Mouse (Mus musculus): Measurements from ENCODE around the gene Aff3. TPM values are rescaled to one million over a fixed set of nuclear protein-coding genes. Genes with fewer than 3 reads are reported as not detected.

Gene Aff3
- total and polyA plus RNA-seq, 2 experiments from 2014 or later, result 1.1 to 1.9 TPM

GRCm38 (mm10) chr1:38606741-38607140, 58.0 kb downstream of the Aff3 start:
- no peak for DNase-seq (ENCODE audit: low spot score)
- Histone ChIP-seq H3K9ac (replicated peaks; ENCODE audit: low read depth, low read length) (no peak overlapping the region), H3K9me3 (replicated peaks; ENCODE audit: control insufficient read depth, low read length) (no peaks in the 10 kb centered on the region), H3K4me3 (ENCODE audit: low read depth, low read length) (no peak overlapping the region), H3K27ac (ENCODE audit: low read depth) (no peak overlapping the region), H3K27me3 (ENCODE audit: control insufficient read depth, insufficient read depth, low read length) (no peaks in the 10 kb centered on the region), H3K36me3 (replicated peaks; ENCODE audit: control insufficient read depth, insufficient read depth, low read length) (no peaks in the 10 kb centered on the region), H3K4me2 (ENCODE audit: low read depth, low read length) (no peak overlapping the region), H3K4me1 (ENCODE audit: control insufficient read depth, insufficient read depth) (no peaks in the 10 kb centered on the region)
- ATAC-seq (ENCODE audit: insufficient read depth, low read depth), result no peak
- TF ChIP-seq CTCF (IDR thresholded peaks at IDR 0.05; ENCODE audit: low read depth) (no peak), EP300 (IDR thresholded peaks at IDR 0.05; ENCODE audit: low read depth) (no peak)
- 75% methylated on average over 4 of the region's 4 CpGs for WGBS

- no peak overlapping the region for H3K4me2 ChIP-seq (ENCODE audit: low read depth, low read length)
- H3K27me3 ChIP-seq (ENCODE audit: control insufficient read depth, insufficient read depth, low read length), result no peaks in the 10 kb centered on the region
- no peaks in the 10 kb centered on the region for H3K9me3 ChIP-seq (replicated peaks; ENCODE audit: control insufficient read depth, low read length)
- no peak overlapping the region for H3K4me3 ChIP-seq (ENCODE audit: low read depth, low read length)
- DNase-seq (ENCODE audit: low spot score) (no peak), ATAC-seq (ENCODE audit: insufficient read depth, low read depth) (no peak)
- 78% methylated on average over 4 of the region's 4 CpGs for WGBS
- TF ChIP-seq EP300 (IDR thresholded peaks at IDR 0.05; ENCODE audit: low read depth) (no peak), CTCF (IDR thresholded peaks at IDR 0.05; ENCODE audit: low read depth) (0 out of 2 replicates have a peak, but pooled peaks have one; percentile 1)
- H3K4me1 ChIP-seq (ENCODE audit: control insufficient read depth, insufficient read depth), result no peaks in the 10 kb centered on the region
- H3K9ac ChIP-seq (replicated peaks; ENCODE audit: low read depth, low read length), result no peak overlapping the region
- no peaks in the 10 kb centered on the region for H3K36me3 ChIP-seq (replicated peaks; ENCODE audit: control insufficient read depth, insufficient read depth, low read length)
- H3K27ac ChIP-seq (ENCODE audit: low read depth), result no peak overlapping the region
Observed at GRCm38 (mm10) chr1:38605426-38605825, 59.3 kb downstream of the Aff3 start.

GRCm38 (mm10) chr1:38604611-38605010, 60.1 kb downstream of the Aff3 start:
- Histone ChIP-seq H3K27me3 (ENCODE audit: control insufficient read depth, insufficient read depth, low read length) (no peaks in the 10 kb centered on the region), H3K27ac (ENCODE audit: low read depth) (no peak overlapping the region), H3K9me3 (replicated peaks; ENCODE audit: control insufficient read depth, low read length) (no peaks in the 10 kb centered on the region), H3K4me2 (ENCODE audit: low read depth, low read length) (no peak overlapping the region), H3K36me3 (replicated peaks; ENCODE audit: control insufficient read depth, insufficient read depth, low read length) (no peaks in the 10 kb centered on the region), H3K9ac (replicated peaks; ENCODE audit: low read depth, low read length) (no peak overlapping the region), H3K4me3 (ENCODE audit: low read depth, low read length) (no peak overlapping the region), H3K4me1 (ENCODE audit: control insufficient read depth, insufficient read depth) (no peaks in the 10 kb centered on the region)
- DNase-seq (ENCODE audit: low spot score), result no peak
- ATAC-seq (ENCODE audit: insufficient read depth, low read depth), result no peak
- TF ChIP-seq CTCF (IDR thresholded peaks at IDR 0.05; ENCODE audit: low read depth) (no peak), EP300 (IDR thresholded peaks at IDR 0.05; ENCODE audit: low read depth) (no peak)
- WGBS, result 76% methylated on average over 7 of the region's 7 CpGs

- 63% methylated on average over 11 of the region's 11 CpGs for WGBS
- no peak overlapping the region for H3K4me2 ChIP-seq (ENCODE audit: low read depth, low read length)
- no peak overlapping the region for H3K9ac ChIP-seq (replicated peaks; ENCODE audit: low read depth, low read length)
- H3K27ac ChIP-seq (ENCODE audit: low read depth), result no peak overlapping the region; the same call in 1 of the 2 replicates
- no peak overlapping the region for H3K4me3 ChIP-seq (ENCODE audit: low read depth, low read length)
- H3K4me1 ChIP-seq (ENCODE audit: control insufficient read depth, insufficient read depth), result no peaks in the 10 kb centered on the region
- H3K9me3 ChIP-seq (replicated peaks; ENCODE audit: control insufficient read depth, low read length), result no peaks in the 10 kb centered on the region
- no peaks in the 10 kb centered on the region for H3K27me3 ChIP-seq (ENCODE audit: control insufficient read depth, insufficient read depth, low read length)
- no peak for TF ChIP-seq CTCF (IDR thresholded peaks at IDR 0.05; ENCODE audit: low read depth)
- TF ChIP-seq EP300 (IDR thresholded peaks at IDR 0.05; ENCODE audit: low read depth), result no peak
- no peak for DNase-seq (ENCODE audit: low spot score)
- no peak for ATAC-seq (ENCODE audit: insufficient read depth, low read depth)
- H3K36me3 ChIP-seq (replicated peaks; ENCODE audit: control insufficient read depth, insufficient read depth, low read length), result no peaks in the 10 kb centered on the region
Observed at GRCm38 (mm10) chr1:38601802-38602508, 62.8 kb downstream of the Aff3 start.

- no peaks in the 10 kb centered on the region for H3K4me1 ChIP-seq (ENCODE audit: control insufficient read depth, insufficient read depth)
- no peaks in the 10 kb centered on the region for H3K27me3 ChIP-seq (ENCODE audit: control insufficient read depth, insufficient read depth, low read length)
- H3K36me3 ChIP-seq (replicated peaks; ENCODE audit: control insufficient read depth, insufficient read depth, low read length), result no peaks in the 10 kb centered on the region
- H3K4me3 ChIP-seq (ENCODE audit: low read depth, low read length), result no peak overlapping the region
- H3K9ac ChIP-seq (replicated peaks; ENCODE audit: low read depth, low read length), result no peak overlapping the region
- 38% methylated on average over 3 of the region's 3 CpGs for WGBS
- DNase-seq (ENCODE audit: low spot score) (no peak), ATAC-seq (ENCODE audit: insufficient read depth, low read depth) (no peak)
- TF ChIP-seq EP300 (IDR thresholded peaks at IDR 0.05; ENCODE audit: low read depth) (no peak), CTCF (IDR thresholded peaks at IDR 0.05; ENCODE audit: low read depth) (no peak)
- H3K27ac ChIP-seq (ENCODE audit: low read depth), result no peak overlapping the region
- H3K9me3 ChIP-seq (replicated peaks; ENCODE audit: control insufficient read depth, low read length), result no peaks in the 10 kb centered on the region
- H3K4me2 ChIP-seq (ENCODE audit: low read depth, low read length), result no peak overlapping the region
Observed at GRCm38 (mm10) chr1:38595311-38595710, 69.4 kb downstream of the Aff3 start.

GRCm38 (mm10) chr1:38594766-38595165, 70.0 kb downstream of the Aff3 start:
- H3K4me1 ChIP-seq (ENCODE audit: control insufficient read depth, insufficient read depth), result no peaks in the 10 kb centered on the region
- H3K27ac ChIP-seq (ENCODE audit: low read depth), result no peak overlapping the region
- H3K4me2 ChIP-seq (ENCODE audit: low read depth, low read length), result no peak overlapping the region
- ATAC-seq (ENCODE audit: insufficient read depth, low read depth) (no peak), DNase-seq (ENCODE audit: low spot score) (no peak)
- TF ChIP-seq EP300 (IDR thresholded peaks at IDR 0.05; ENCODE audit: low read depth) (no peak), CTCF (IDR thresholded peaks at IDR 0.05; ENCODE audit: low read depth) (no peak)
- H3K27me3 ChIP-seq (ENCODE audit: control insufficient read depth, insufficient read depth, low read length), result no peaks in the 10 kb centered on the region
- WGBS, result 72% methylated on average over 5 of the region's 5 CpGs
- no peak overlapping the region for H3K9ac ChIP-seq (replicated peaks; ENCODE audit: low read depth, low read length)
- no peaks in the 10 kb centered on the region for H3K9me3 ChIP-seq (replicated peaks; ENCODE audit: control insufficient read depth, low read length)
- H3K36me3 ChIP-seq (replicated peaks; ENCODE audit: control insufficient read depth, insufficient read depth, low read length), result no peaks in the 10 kb centered on the region
- H3K4me3 ChIP-seq (ENCODE audit: low read depth, low read length), result no peak overlapping the region

Data from heart, postnatal 0 days (tissue).